Mouse (Mus musculus) NIH3T3 (cell line): ENCODE results near the gene Klrb1c.
"Not testable (repeated sequence)": the region's sequence is repeated elsewhere in the genome, so short reads cannot be mapped to it uniquely, and the experiment has no call there.

ENCODE experiments used
- DNase-seq: peaks from one replicate; pipeline ENCODE4 v3.0.0-alpha.2; 2012; ENCODE audit warnings: low read depth

Gene Klrb1c

DNA sequence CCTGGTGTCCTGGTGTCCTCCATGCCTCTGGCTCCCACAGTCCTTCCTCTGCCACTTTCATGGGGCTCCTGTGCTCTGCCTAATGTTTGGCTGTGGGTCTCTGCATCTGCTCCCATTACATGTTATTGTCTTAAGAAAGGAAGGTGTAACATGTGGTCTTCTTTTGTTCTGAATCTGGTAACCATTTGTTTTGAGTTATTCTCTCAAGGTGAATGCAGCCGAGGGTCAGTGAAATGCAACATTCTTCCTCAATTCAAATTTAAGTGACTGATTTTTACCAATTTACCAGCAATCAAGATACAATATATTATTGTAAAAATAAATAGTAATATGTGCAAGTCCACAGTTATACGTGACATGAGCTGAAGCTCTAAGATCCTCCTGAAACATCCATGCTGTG is at the start of gene Klrb1c:
Klrb1c (minus strand) TSS at position 101 of the 400 bp plus-strand sequence.
- no peak for DNase-seq

DNA sequence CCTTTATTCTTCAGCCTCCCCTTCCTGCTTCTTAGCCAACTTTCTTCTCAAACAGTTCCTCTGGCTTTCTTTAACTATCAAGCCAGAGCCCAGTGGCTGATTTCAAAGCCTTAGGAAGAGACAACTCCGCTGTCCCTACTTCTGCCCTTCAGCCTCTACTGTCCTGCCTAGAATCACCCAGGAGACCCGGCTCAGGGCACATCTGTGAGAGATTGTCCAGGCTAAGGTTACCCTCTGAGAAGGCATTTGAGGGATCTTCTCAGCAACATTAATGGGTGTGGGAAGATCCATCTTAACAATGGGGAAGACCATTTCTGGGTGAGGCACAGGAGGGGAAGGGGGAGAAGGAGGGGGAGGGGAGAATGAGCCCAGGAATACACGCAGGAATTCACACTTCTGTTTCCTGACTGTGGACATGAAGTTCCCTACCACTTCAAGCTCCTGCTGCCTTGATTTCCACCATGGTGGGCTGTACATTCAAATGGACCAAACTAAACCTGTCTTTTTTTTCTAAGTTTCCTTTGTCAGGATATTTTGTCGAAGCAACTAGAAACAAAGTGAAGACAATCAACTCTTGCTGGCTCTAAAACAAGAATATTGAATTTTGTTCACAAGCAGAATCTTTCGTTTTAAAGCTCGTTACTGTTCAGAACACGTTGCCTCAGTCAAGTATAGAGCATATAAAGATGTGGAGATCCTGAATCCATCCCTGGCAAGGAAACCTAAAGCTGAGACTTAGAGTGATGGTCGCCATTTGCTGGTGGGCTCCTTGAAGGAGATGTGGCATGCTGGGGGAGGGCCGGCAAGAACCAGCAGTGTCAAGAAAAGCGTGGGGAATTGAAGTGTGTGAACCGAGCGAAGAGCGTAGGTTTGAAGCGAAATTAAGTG is 48.7 kb upstream of the Klrb1c start:
- peak; percentile 32 for DNase-seq

DNA sequence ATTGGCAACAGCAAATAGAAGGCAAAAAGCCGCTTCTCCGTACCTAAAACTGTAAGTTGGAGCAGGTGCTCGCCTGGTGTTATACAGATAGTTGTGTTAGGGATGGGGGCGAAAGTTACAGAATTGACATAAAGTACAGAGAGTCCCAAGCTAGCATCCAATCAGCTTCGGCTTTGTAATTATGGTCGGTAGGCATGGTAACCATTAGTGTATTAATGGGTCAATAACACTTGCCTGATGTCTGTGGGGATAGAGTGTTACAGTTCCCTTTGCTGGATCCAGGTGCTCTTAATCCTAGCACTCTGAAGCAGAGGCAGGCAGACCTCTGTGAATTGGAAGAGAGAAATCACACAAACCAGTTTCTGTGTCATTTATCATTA is 47.9 kb upstream of the Klrb1c start:
- DNase-seq = no peak

DNA sequence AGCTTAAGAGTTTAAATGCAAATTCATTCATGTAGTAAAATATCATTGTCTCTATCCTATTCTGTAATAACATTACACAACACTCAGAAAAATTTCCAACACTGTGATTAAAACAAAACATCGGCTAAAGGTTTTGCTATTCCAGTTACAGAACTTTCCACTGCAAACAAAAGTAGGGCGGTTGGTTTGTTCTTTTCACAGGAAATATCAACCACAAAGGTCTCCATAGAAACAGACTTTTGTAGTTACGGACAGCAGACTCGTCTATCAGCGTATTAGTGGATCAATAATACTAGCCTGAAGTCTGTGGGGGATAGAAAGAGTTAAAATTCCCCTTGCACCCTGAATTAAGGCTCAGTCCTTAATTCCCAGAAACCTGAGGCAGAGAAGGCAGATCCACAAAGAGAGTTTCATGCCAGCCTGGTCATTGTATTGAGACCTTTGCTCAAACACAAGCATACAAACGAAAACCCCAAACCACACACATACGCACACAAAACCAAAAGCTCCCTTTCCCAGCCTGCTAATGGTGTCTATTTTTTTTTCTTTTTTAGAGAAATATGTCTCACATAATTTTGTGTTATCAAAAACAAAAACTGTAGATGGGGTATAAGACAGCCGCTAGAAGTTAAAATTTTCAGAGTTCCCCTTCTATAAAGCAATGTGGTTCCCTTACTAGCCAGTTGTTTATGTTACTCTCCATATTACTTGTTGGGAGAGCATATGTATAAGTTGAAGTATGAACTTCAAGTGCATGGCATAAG is 47.4 kb upstream of the Klrb1c start:
- no peak for DNase-seq

DNA sequence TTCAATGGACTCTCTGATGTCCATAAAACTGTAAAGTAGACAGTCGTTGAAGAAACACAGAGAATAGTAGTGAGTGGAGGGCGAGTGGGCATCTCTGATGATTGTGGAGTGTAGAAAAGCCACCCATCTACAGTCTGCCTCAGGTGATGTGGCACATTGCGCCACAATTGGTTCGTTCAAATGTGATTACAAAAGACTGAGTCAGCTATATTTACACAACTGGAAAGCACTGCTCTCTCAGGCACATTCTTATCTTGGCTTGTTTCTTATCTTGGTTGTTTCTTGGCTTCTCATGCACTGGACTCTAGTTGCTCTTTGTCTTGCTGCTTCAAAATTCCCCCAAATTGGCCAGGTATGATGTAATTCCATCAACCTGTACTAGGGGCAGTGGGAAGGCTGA is 46.6 kb upstream of the Klrb1c start:
- DNase-seq = no peak

DNA sequence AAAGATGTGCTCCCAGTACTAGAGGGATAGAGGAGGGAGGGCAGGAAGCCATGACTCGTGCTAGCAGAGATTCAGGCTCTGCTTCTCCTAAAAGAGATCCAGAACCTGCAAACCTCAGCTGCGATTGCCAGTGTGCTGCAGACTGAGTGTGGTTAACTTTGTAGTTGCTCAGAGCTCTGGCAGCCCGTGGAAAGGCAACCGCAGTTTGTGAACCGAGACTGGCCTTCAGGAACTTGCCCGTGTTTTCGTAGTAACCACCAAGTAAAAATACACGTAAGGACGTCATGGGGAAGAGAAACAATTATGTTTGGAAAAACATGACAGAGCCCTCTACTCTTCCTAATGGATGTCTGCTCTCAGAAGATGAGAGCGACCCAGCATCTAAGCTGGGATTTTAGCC is 44.0 kb upstream of the Klrb1c start:
- DNase-seq = no peak

DNA sequence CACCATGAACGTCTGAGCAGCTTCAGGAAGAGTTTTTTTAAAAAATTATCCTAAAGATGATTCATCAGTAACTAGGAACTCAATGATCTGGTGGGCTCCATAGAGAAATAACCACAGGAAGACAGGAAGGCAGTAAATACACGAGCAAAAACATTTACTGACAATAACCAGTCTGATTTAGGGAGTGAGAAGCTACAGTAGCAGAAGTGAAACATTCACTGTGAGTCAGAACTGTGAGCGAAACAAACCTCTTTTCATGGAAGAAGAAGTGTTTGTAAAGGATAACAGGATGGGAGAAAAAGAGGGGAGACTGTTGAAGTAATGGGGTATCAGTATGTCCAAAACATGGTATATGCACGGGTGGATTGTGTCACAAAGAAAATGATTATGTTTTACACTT is 40.8 kb upstream of the Klrb1c start:
- DNase-seq = no peak

DNA sequence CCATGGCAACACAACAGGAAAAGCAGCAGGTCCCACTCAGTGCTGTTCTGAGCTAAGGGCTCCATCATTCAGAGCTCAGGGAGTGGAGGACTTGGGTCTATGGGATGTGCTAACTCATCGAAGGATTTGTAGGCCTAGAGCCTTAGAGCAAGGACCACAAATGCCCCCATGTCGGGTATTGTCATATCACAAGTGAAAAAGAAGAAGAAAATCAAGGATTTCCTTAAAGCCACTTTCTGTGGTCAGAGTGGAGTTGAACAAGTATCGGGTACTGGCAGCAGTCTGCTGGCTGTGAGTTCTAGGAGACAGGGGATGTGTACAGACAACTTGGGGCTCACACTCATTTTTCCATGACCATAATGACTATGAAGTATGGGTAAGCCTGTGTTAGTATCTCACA is 37.8 kb upstream of the Klrb1c start:
- no peak for DNase-seq

DNA sequence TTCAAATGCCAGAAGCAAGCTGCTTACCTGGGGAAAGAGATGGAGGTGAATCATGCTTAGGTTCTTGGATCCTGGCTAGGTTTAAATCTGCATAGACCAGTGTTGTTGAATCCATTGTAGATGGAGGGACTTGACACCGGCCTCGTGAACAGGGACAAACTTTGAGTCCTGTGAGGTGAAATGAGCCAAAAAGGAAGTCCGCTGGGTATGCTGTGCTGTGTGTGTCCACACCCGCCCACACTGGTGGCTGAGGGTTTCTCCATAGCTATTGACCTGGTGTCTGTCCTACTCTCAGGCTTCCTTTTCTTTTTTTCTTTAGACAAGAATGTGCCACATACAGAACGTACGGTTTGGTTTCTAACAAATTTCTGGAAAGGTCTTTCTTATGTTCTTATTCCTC is 37.1 kb upstream of the Klrb1c start, which contains the start of the genes Gm44511 and Klrb1b:
Gm44511 (minus strand) TSS at position 184 of the 400 bp plus-strand sequence.
Klrb1b (minus strand) TSS at position 200 of the 400 bp plus-strand sequence.
- DNase-seq = no peak

DNA sequence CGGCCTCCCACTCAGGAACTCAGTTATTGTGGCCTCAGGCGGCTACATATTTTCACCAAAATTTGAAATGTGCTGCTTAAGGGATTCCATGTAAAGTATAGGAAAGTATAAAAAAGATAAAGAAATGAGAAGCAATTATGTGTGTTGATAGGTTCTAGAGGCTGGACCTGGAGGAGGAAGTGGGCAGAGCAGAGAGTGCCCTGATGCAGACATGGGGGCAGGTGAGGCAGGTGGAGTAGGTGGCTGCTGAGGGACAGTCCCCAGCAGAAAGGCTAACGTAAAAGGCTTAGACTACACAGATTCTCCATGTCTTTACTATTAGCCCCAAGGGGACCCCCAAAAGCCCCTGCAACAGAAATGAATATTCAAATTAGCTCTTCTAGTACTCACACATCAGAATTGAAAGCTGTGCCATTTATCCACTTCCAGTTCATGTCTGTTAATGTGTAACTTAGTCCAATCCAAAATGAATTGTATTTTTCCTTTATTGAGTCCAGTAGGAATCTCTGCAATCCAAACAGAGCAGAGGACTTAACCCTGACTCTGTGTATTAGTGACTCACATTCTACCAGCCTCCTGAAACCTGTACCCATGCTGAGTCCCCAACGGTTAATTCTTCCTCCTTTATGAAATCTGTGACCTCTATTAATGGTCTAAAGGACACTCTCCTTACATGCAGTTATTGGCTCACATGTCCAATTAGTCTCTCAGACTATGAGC is 29.2 kb upstream of the Klrb1c start:
- DNase-seq = no peak

DNA sequence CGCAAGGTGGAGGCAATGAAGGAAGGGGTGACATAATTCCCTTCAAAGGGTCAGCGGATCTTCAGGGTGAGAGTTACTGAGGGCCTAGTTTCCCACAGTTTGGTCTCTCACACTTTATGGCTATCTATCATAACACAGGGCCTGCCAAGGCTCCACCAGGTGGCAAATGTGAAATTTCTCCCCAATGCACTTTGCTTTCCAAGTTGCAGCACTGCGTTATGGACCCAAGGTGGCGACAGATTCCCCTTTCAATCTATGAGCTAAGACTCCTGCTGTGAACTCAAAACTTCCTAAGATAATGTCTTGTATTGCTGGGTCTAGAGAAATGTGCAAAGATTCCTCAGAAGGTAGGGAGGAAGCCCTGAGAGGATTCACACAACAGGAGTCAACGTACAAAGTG is 19.5 kb upstream of the Klrb1c start:
- peak; percentile 66 for DNase-seq

DNA sequence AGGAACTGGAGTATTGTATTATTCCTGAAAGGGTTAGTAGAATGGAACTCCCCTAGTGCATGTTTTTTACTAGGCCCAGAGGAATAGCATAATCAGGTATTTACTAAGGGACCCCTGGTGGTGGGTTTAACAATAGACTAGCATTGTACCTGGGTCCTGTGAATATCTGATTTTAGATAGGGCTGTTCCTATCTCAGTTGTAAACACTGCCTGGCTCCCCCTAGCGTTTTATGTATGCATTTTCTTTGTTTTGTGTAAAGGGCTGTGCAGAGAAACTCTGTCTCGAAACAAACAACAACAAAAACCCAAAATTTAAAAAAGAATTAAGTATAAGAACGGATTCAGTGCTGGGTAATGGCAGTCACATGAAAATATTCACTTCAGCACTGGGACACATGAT is 18.0 kb upstream of the Klrb1c start:
- DNase-seq = peak; percentile 34

DNA sequence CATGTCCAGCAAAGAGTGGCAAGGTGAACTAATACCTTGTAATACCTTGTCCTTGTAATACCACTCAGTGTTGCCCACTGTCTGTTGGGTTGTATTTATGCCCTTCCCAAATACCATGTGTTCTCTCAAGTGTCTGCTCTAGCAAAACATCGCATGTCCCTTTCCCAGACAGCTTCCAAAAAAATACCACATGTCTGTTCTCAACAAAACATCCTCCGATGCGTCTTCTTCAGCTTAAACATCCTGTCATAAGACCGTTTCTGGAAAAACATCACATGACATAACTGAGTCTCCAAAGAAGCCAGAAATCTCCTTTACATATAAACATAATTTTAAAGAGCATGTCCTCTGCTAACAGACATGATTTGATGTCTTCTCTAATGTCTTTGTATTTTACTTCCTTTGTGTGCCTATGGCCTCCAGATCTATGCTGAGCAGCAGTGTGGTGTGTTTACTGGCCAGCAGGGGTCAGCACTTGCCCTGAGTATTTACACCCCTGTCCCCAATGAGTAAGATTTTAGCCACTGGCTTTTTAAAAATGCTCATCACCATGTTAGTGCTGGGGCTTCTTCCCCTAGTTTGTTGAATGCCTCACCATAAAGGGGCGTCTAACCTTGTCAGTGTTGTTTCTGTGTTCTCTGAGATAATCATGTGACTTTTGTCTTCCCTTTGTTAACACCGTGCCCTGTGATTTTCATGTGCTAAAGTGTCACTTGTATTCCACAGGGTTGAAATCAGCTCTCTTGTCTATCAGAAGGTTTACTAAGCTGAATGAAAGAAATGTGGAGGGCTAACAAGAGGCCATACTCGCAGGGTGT is 16.0 kb upstream of the Klrb1c start:
- not testable (repeated sequence) for DNase-seq

DNA sequence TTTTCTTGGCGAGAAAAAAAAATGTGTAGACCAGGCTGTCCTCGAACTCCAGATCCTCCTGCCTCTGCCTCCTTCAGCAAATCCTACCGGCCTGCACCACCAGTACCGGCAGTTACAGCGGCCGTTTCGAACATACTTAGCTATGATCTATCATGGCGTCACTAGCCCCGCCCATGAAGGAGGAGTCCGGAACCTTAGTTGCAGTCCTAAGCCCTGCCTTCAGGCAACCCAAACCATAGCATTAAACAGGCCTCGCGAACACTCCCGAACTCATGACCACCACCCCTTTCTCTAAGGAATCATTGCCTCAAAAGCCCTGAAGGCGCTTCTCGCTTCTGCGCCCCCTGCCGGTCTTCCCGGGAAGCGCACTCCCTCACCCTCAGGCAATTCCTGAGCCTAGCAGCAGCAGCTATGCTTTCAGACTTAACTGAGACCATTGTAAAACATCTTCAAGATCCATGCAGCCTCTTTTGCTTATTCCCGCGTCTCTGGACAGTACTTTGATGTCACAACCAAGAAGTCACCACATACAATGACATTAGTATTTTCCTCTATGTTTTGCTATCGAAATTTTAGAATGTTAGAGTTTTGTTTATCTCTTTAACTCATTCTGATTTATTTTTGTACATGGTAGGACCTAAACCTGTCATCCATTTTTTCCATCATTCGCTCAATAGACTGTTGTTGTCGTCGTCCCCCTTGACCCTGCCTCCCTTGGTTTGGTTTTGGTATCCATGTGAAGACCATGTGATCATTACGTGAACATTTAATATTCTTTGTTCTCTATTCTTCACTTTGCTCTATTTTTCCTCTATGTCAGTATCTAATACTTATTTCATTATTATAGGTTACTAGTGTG is 14.2 kb upstream of the Klrb1c start:
- DNase-seq = peak; percentile 96

DNA sequence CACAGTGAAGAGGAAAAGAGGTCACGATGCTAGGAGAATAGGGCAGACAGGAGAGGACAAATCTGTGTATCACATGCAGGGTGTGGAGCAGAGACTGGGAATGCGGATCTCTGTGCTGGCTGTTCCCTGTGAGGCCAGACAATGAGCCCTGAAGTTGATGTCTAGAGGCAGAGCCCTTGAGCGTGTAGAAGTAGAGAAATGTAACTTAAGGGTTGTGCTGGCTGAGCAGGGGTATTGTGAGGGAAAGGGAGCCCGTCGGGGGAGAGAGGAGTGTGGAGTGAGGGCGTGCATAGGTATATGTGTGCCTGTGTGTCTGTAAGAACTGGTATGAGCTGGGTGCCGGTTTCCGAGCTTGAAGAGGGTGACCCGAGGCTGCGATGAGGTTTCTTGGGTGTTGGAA is 13.5 kb upstream of the Klrb1c start:
- peak; percentile 53 for DNase-seq

DNA sequence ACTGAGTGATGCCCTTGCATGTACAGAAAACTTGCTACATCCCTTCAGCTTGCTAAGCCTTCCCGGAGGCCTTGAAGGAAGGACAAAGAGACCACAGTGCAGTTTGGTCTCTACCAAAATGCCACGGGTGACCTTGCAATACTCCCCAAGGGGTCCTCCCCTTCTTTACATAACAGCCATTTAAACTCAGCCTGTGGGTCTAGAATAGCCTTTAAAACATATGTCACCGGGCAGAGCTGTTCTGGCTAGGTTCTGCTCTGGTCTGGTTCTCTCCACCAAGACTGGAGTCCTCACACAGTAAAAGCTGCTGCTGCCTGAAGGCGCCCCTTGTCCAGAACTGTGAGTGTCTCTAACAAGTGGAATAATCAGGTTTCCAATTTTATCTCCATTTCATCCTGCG is 11.7 kb upstream of the Klrb1c start:
- peak; percentile 0 for DNase-seq

DNA sequence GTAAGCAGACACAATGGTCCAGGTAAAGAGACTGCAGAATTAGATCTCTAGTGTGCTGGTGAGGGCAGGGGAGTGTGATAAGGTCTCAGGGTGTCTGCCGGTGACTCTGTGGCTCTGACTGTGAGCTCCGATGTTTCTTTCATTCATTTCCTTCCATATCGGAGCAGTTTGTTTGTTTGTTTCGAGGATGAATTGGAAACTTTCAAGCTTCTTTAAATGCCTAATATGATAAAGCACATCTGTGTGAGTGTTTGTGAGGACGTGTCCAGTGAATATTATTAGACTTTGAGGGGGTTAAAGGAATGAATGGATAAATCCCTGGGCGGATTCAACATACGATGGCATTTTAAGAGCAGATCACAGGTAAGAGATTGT is 10.9 kb upstream of the Klrb1c start:
- peak; percentile 2 for DNase-seq

DNA sequence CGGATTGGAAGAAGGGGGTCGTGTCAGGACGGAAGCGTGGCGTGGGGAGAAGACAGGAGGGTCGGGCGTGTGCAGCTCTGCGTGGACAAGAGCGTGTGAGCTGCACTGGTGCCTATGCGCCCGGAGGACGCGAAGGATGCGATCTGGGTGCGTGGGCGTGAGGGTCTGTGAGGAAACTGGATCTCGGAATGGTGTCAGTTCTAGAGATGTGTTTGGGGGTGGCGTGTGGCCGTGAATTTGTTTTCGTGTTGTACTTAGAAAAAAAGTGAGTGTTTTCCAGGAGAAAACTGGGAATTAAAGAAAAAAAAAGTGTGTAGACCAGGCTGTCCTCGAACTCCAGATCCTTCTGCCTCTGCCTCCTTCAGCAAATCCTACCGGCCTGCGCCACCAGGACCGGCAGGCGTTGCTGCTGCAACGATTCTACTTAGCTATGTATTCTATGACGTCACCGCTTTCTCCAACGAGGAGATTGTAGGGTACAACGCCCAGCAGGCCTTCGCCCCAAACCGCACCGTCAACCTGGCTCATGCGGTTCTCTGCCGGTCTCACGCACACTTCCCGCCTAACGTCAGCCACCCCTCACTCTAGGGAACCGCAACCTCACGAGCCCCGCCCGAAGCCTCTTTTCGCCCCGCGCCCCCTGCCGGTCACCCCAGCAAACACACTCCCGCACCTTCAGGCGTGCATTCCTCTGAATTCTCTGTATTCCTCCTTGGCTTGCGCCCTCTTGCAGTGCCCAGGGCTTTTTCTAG is 10.3 kb upstream of the Klrb1c start:
- DNase-seq = peak; percentile 77

DNA sequence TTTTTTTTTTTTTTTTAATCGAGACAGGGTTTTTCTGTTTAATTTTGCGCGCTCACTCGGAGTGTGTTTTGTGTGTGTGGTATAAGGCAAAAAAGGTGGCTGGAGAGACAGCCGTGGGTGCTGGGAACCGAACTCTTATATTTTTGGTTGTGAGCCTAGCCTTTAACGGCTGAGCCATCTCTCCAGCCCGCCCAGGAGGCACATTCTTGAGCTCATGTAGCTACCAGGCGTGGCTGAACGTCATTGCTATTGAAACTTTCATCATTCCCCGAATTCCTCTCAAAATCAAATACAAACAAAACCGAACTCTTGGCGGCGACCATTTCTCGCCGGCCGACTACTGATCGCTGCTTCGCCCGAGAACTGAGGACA is 9.7 kb upstream of the Klrb1c start:
- DNase-seq = peak; percentile 91
